ENCODE assay signal across 8 mouse cellular contexts in genomic region chr11:32227041-32227440, GRCm38 (mm10). TPM values are rescaled to one million over a fixed set of nuclear protein-coding genes. Genes with fewer than 3 reads are reported as not detected.
DNase-seq lines count a peak whose midpoint lies in the region; ATAC-seq and TF ChIP-seq lines count a peak whose summit lies in the region.

No protein-coding gene starts in this region.

- TF ChIP-seq POLR2A in liver, adult 2 months (IDR thresholded peaks at IDR 0.05; ENCODE audit: extremely low read depth, insufficient read depth, low read length): no peak

- no peaks in the 10 kb centered on the region for H3K9me3 ChIP-seq in embryonic facial prominence, embryonic 10.5 days
- H3K9me3 ChIP-seq in intestine, embryonic 15.5 days: no peaks in the 10 kb centered on the region
- H3K9me3 ChIP-seq in neural tube, embryonic 14.5 days (ENCODE audit: control insufficient read depth, low read length): no peaks in the 10 kb centered on the region

- no peak for DNase-seq in liver, adult 2 months (ENCODE audit: extremely low read depth, low read depth, low spot score)
- DNase-seq in liver: no peak
- no peak for DNase-seq in embryonic facial prominence, embryonic 10.5 days (ENCODE audit: low spot score)
- DNase-seq in right cerebral cortex, postnatal 14 days: no peak
- no peak for DNase-seq in spleen, adult 18-20 months

- no peaks in the 10 kb centered on the region for H3K27me3 ChIP-seq in liver, adult 2 months (ENCODE audit: control insufficient read depth, insufficient read depth, low read length)
- peaks cover 17% of the 10 kb centered on the region; the same call in 1 of the 2 replicates for H3K27me3 ChIP-seq in embryonic facial prominence, embryonic 10.5 days (replicated peaks; ENCODE audit: low read depth, poor library complexity, severe bottlenecking)
- H3K27me3 ChIP-seq in intestine, embryonic 15.5 days (replicated peaks): no peaks in the 10 kb centered on the region
- peaks cover 5% of the 10 kb centered on the region; the same call in 1 of the 2 replicates for H3K27me3 ChIP-seq in neural tube, embryonic 14.5 days (ENCODE audit: control insufficient read depth, insufficient read depth, low read length)

- H3K9ac ChIP-seq in liver, adult 2 months (ENCODE audit: low read depth, low read length): peak overlapping the region; percentile 98
- peak overlapping the region; percentile 67 for H3K9ac ChIP-seq in intestine, embryonic 15.5 days
- peak overlapping the region; percentile 75 for H3K9ac ChIP-seq in neural tube, embryonic 14.5 days (replicated peaks; ENCODE audit: low read depth, low read length)

- 49% methylated on average over 1 of the region's 1 CpGs for WGBS in liver, adult 2 months
- 50% methylated on average over 1 of the region's 1 CpGs for WGBS in embryonic facial prominence, embryonic 10.5 days
- WGBS in intestine, embryonic 15.5 days: 36% methylated on average over 1 of the region's 1 CpGs
- 50% methylated on average over 1 of the region's 1 CpGs for WGBS in neural tube, embryonic 14.5 days

- no peak for ATAC-seq in intestine, embryonic 15.5 days
- ATAC-seq in neural tube, embryonic 14.5 days (ENCODE audit: low read depth): 0 out of 2 replicates have a peak, but pooled peaks have one; percentile 0
- no peak for ATAC-seq in erythroid progenitor cell, adult 5-6 weeks (replicated peaks; ENCODE audit: low FRiP score, poor library complexity, severe bottlenecking)

- H3K27ac ChIP-seq in liver, adult 2 months (replicated peaks; ENCODE audit: insufficient read depth, low read depth, low read length): no peak overlapping the region
- peak overlapping the region; percentile 90 for H3K27ac ChIP-seq in embryonic facial prominence, embryonic 10.5 days (replicated peaks)
- H3K27ac ChIP-seq in intestine, embryonic 15.5 days: peak overlapping the region; percentile 91
- peak overlapping the region; percentile 77 for H3K27ac ChIP-seq in neural tube, embryonic 14.5 days (ENCODE audit: low read depth, low read length)

- H3K79me2 ChIP-seq in liver, adult 2 months (ENCODE audit: control insufficient read depth, insufficient read depth, low read length): no peaks in the 10 kb centered on the region

- no peak for TF ChIP-seq CTCF in liver, adult 2 months (IDR thresholded peaks at IDR 0.05; ENCODE audit: low read depth, low read length)

- peak overlapping the region; percentile 74 for H3K4me2 ChIP-seq in intestine, embryonic 15.5 days (replicated peaks)
- peak overlapping the region; percentile 82 for H3K4me2 ChIP-seq in neural tube, embryonic 14.5 days (ENCODE audit: low read depth, low read length)

- H3K36me3 ChIP-seq in liver, adult 2 months (ENCODE audit: control insufficient read depth, insufficient read depth, low read length): peaks cover 2% of the 10 kb centered on the region; the same call in 1 of the 2 replicates
- H3K36me3 ChIP-seq in embryonic facial prominence, embryonic 10.5 days (replicated peaks): peaks cover 41% of the 10 kb centered on the region
- H3K36me3 ChIP-seq in intestine, embryonic 15.5 days: peaks cover 14% of the 10 kb centered on the region
- peaks cover 5% of the 10 kb centered on the region; the same call in 1 of the 2 replicates for H3K36me3 ChIP-seq in neural tube, embryonic 14.5 days (ENCODE audit: control insufficient read depth, insufficient read depth, low read length)

- peaks cover 18% of the 10 kb centered on the region for H3K4me1 ChIP-seq in liver, adult 2 months (ENCODE audit: control insufficient read depth, insufficient read depth, low read length)
- peaks cover 55% of the 10 kb centered on the region for H3K4me1 ChIP-seq in embryonic facial prominence, embryonic 10.5 days
- peaks cover 40% of the 10 kb centered on the region for H3K4me1 ChIP-seq in intestine, embryonic 15.5 days (replicated peaks)
- peaks cover 18% of the 10 kb centered on the region for H3K4me1 ChIP-seq in neural tube, embryonic 14.5 days (ENCODE audit: control insufficient read depth, insufficient read depth, low read length)

- H3K4me3 ChIP-seq in liver, adult 2 months (ENCODE audit: insufficient read depth, low read depth, low read length): peak overlapping the region; percentile 96
- H3K4me3 ChIP-seq in embryonic facial prominence, embryonic 10.5 days: peak overlapping the region; percentile 69
- H3K4me3 ChIP-seq in intestine, embryonic 15.5 days (replicated peaks): peak overlapping the region; percentile 63
- H3K4me3 ChIP-seq in neural tube, embryonic 14.5 days (ENCODE audit: low read depth, low read length): peak overlapping the region; percentile 69

RNA-seq across cellular contexts. Expression of gene Mpg, which starts 0.7 kb away (rescaled TPM):
- 9.0 and 10.3 TPM in 2 replicates for total RNA-seq in liver, adult 2 months (2014; rRNA removed)
- polyA plus RNA-seq in liver, adult 2 months (2012; rRNA removed): 7.1 and 9.1 TPM in 2 replicates
- 31.3 and 33.2 TPM in 2 replicates for polyA plus RNA-seq in embryonic facial prominence, embryonic 10.5 days (2016; fragmentation: Nextera tagmentation; extraction: Ambion mirVana)
- 30.8 and 36.6 TPM in 2 replicates for polyA plus RNA-seq in intestine, embryonic 15.5 days (2015; fragmentation: Nextera tagmentation; extraction: Ambion mirVana)
- polyA plus RNA-seq in neural tube, embryonic 14.5 days (2014; fragmentation: Nextera tagmentation; extraction: Ambion mirVana): 36.7 and 43.0 TPM in 2 replicates
- 13.0 and 14.1 TPM in 2 replicates for total RNA-seq in erythroid progenitor cell, adult 5-6 weeks (2015; ENCODE audit: low replicate concordance)
- 18.7 and 23.9 TPM in 2 replicates for total RNA-seq in erythroid progenitor cell, adult 5-6 weeks (2017; ENCODE audit: low replicate concordance)

RNA-seq across cellular contexts. Expression of gene Rhbdf1, which starts 4.9 kb away (rescaled TPM):
- 3.1 and 3.8 TPM in 2 replicates for total RNA-seq in liver, adult 2 months (2014; rRNA removed)
- polyA plus RNA-seq in liver, adult 2 months (2012; rRNA removed): 11.1 and 18.0 TPM in 2 replicates
- 32.2 and 33.1 TPM in 2 replicates for polyA plus RNA-seq in embryonic facial prominence, embryonic 10.5 days (2016; fragmentation: Nextera tagmentation; extraction: Ambion mirVana)
- polyA plus RNA-seq in intestine, embryonic 15.5 days (2015; fragmentation: Nextera tagmentation; extraction: Ambion mirVana): 52.8 and 53.5 TPM in 2 replicates
- polyA plus RNA-seq in neural tube, embryonic 14.5 days (2014; fragmentation: Nextera tagmentation; extraction: Ambion mirVana): 12.5 and 21.5 TPM in 2 replicates
- total RNA-seq in erythroid progenitor cell, adult 5-6 weeks (2015; ENCODE audit: low replicate concordance): not detected in 2 replicates
- total RNA-seq in erythroid progenitor cell, adult 5-6 weeks (2017; ENCODE audit: low replicate concordance): 2.3 and 5.0 TPM in 2 replicates

RNA-seq across cellular contexts. Expression of gene Snrnp25, which starts 21.8 kb away (rescaled TPM):
- total RNA-seq in liver, adult 2 months (2014; rRNA removed): 10.9 and 11.7 TPM in 2 replicates
- 6.0 and 7.6 TPM in 2 replicates for polyA plus RNA-seq in liver, adult 2 months (2012; rRNA removed)
- 102 and 106 TPM in 2 replicates for polyA plus RNA-seq in embryonic facial prominence, embryonic 10.5 days (2016; fragmentation: Nextera tagmentation; extraction: Ambion mirVana)
- polyA plus RNA-seq in intestine, embryonic 15.5 days (2015; fragmentation: Nextera tagmentation; extraction: Ambion mirVana): 45.1 and 49.1 TPM in 2 replicates
- 42.6 and 47.1 TPM in 2 replicates for polyA plus RNA-seq in neural tube, embryonic 14.5 days (2014; fragmentation: Nextera tagmentation; extraction: Ambion mirVana)
- total RNA-seq in erythroid progenitor cell, adult 5-6 weeks (2015; ENCODE audit: low replicate concordance): 52.3 and 53.7 TPM in 2 replicates
- 31.8 and 104 TPM in 2 replicates for total RNA-seq in erythroid progenitor cell, adult 5-6 weeks (2017; ENCODE audit: low replicate concordance)

RNA-seq across cellular contexts. Expression of gene Il9r, which starts 27.0 kb away (rescaled TPM):
- 0.20 TPM in 1 of 2 replicates, not detected in the other for total RNA-seq in liver, adult 2 months (2014; rRNA removed)
- 0.06 and 0.07 TPM in 2 replicates for polyA plus RNA-seq in liver, adult 2 months (2012; rRNA removed)
- polyA plus RNA-seq in embryonic facial prominence, embryonic 10.5 days (2016; fragmentation: Nextera tagmentation; extraction: Ambion mirVana): 0.05 TPM in 1 of 2 replicates, not detected in the other
- polyA plus RNA-seq in intestine, embryonic 15.5 days (2015; fragmentation: Nextera tagmentation; extraction: Ambion mirVana): 0.09 and 0.11 TPM in 2 replicates
- 0.05 TPM in 1 of 2 replicates, not detected in the other for polyA plus RNA-seq in neural tube, embryonic 14.5 days (2014; fragmentation: Nextera tagmentation; extraction: Ambion mirVana)
- not detected in 2 replicates for total RNA-seq in erythroid progenitor cell, adult 5-6 weeks (2015; ENCODE audit: low replicate concordance)
- total RNA-seq in erythroid progenitor cell, adult 5-6 weeks (2017; ENCODE audit: low replicate concordance): not detected in 2 replicates

RNA-seq across cellular contexts. Expression of gene Nprl3, which starts 40.5 kb away (rescaled TPM):
- total RNA-seq in liver, adult 2 months (2014; rRNA removed): 12.7 and 13.4 TPM in 2 replicates
- 46.7 and 65.4 TPM in 2 replicates for polyA plus RNA-seq in liver, adult 2 months (2012; rRNA removed)
- polyA plus RNA-seq in embryonic facial prominence, embryonic 10.5 days (2016; fragmentation: Nextera tagmentation; extraction: Ambion mirVana): 45.9 and 47.8 TPM in 2 replicates
- 29.4 and 33.6 TPM in 2 replicates for polyA plus RNA-seq in intestine, embryonic 15.5 days (2015; fragmentation: Nextera tagmentation; extraction: Ambion mirVana)
- polyA plus RNA-seq in neural tube, embryonic 14.5 days (2014; fragmentation: Nextera tagmentation; extraction: Ambion mirVana): 32.7 and 38.3 TPM in 2 replicates
- total RNA-seq in erythroid progenitor cell, adult 5-6 weeks (2015; ENCODE audit: low replicate concordance): 75.9 and 106 TPM in 2 replicates
- total RNA-seq in erythroid progenitor cell, adult 5-6 weeks (2017; ENCODE audit: low replicate concordance): 143 and 155 TPM in 2 replicates
